Mouse (Mus musculus) urinary bladder, postnatal 10 days (tissue): ENCODE results near the gene Olfr1030.
"Not testable (repeated sequence)": the region's sequence is repeated elsewhere in the genome, so short reads cannot be mapped to it uniquely, and the experiment has no call there.

Experiments used
- DNase-seq: peaks from one replicate; pipeline ENCODE4 v3.0.0; 2022; ENCODE audit warnings: low spot score

The Olfr1030 gene

GRCm38 (mm10) chr2:85978976-85979375 is at the start of gene Olfr1030:
Olfr1030 (plus strand) TSS chr2:85979276.
- no peak for DNase-seq

- no peak for DNase-seq
Measured at GRCm38 (mm10) chr2:85950137-85950536, 28.9 kb upstream of the Olfr1030 start, which contains the start of gene Olfr1028. Olfr1028 (plus strand) TSS chr2:85950437.

GRCm38 (mm10) chr2:85973595-85973994 is 5.5 kb upstream of the Olfr1030 start, which contains the start of gene Olfr1029:
Olfr1029 (plus strand) TSS chr2:85973895.
- DNase-seq = no peak

- no peak for DNase-seq
Measured at GRCm38 (mm10) chr2:85990004-85990403, 10.9 kb downstream of the Olfr1030 start, which contains the start of gene Olfr1031. Olfr1031 (plus strand) TSS chr2:85990304.

- DNase-seq = no peak
Measured at GRCm38 (mm10) chr2:86005240-86005639, 26.2 kb downstream of the Olfr1030 start, which contains the start of gene Olfr1032. Olfr1032 (plus strand) TSS chr2:86005540.

GRCm38 (mm10) chr2:86020406-86020805 is 41.3 kb downstream of the Olfr1030 start, which contains the start of gene Olfr1033:
Olfr1033 (plus strand) TSS chr2:86020633.
- not testable (repeated sequence) for DNase-seq

- DNase-seq = not testable (repeated sequence)
Measured at GRCm38 (mm10) chr2:86021518-86021917, 42.4 kb downstream of the Olfr1030 start.
